In the genomic region with DNA sequence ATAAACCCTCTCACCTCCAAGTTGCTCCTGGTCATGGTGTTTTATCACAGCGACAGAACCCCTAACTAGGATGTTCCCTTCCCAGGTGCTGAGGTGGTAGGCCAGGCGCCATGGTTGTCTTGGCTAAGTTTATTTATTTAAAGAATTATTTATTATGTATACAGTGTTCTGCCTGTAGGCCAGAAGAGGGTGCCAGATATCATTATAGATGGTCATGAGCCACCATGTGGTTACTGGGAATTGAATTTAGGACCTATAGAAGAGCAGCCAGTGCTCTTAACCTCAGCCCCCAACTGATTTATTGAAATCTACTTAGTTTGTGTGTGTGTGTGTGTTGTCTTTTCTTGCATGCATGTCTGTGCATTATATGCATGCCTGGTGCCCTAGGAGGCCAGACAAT, we compare ENCODE assay signal across 10 mouse cellular contexts. TPM values are rescaled to one million over a fixed set of nuclear protein-coding genes. Genes with fewer than 3 reads are reported as not detected.
"Had no signal": no experiment of that assay in that cellular context is flagged by ENCODE, and none has a peak within 500 bp of the region (broad histone marks: within the 10 kb centered on the region; RNA-seq: fewer than 3 reads in every experiment).

No protein-coding gene starts in this region.

- H3K27ac ChIP-seq: limb, embryonic 10.5 days; liver, embryonic 12.5 days; midbrain, embryonic 15.5 days; stomach, embryonic 15.5 days had no signal

- H3K4me3 ChIP-seq: limb, embryonic 10.5 days; liver, embryonic 12.5 days; midbrain, embryonic 15.5 days; stomach, embryonic 15.5 days had no signal

- H3K4me2 ChIP-seq: liver, embryonic 12.5 days; midbrain, embryonic 15.5 days; stomach, embryonic 15.5 days had no signal

- DNase-seq: kidney, adult 18-20 months; kidney, postnatal 25 days; lung, postnatal 36 days; right cerebral cortex, postnatal 14 days; thymus, postnatal 36 days had no signal

- ATAC-seq: liver, embryonic 12.5 days; midbrain, embryonic 15.5 days had no signal

- H3K9ac ChIP-seq: liver, embryonic 12.5 days; midbrain, embryonic 15.5 days; stomach, embryonic 15.5 days had no signal

- H3K36me3 ChIP-seq: limb, embryonic 10.5 days; liver, embryonic 12.5 days; midbrain, embryonic 15.5 days; stomach, embryonic 15.5 days had no signal

- H3K9me3 ChIP-seq: limb, embryonic 10.5 days; liver, embryonic 12.5 days; midbrain, embryonic 15.5 days; stomach, embryonic 15.5 days had no signal

- H3K27me3 ChIP-seq: stomach, embryonic 15.5 days had no signal

RNA-seq across cellular contexts. Expression of a gene that starts 59.1 kb away (rescaled TPM):
- polyA plus RNA-seq: midbrain, embryonic 15.5 days; neural tube, embryonic 14.5 days had no signal
